Mouse (Mus musculus) midbrain, postnatal 0 days (tissue): Measurements from ENCODE around the gene Snai3. TPM values are rescaled to one million over a fixed set of nuclear protein-coding genes. Genes with fewer than 3 reads are reported as not detected.

Source experiments
- ATAC-seq: fragments of 200-750 bp; cut with Nextera tagmentation; 2 replicates; pipeline ENCODE4 v1.8.0; 2017; ENCODE audit warnings: moderate number of reproducible peaks, mild to moderate bottlenecking, moderate TSS enrichment, moderate library complexity; ENCODE audit not compliant: low FRiP score
- DNase-seq: peaks from one replicate; pipeline ENCODE4 v3.0.0-alpha.2; 2015; ENCODE audit warnings: low spot score
- H3K27ac ChIP-seq: fragments of 300-500 bp; sonication (generic); 2 replicates; pipeline ENCODE4 v1.5.1; 2014; ENCODE audit warnings: low read depth, mild to moderate bottlenecking, low read length, mixed read lengths
- H3K27me3 ChIP-seq: fragments of 300-500 bp; sonication (generic); 2 replicates; pipeline ENCODE4 v1.6.1; 2014; ENCODE audit warnings: low read length, control low read depth, mixed read lengths; ENCODE audit not compliant: insufficient read depth
- H3K36me3 ChIP-seq: fragments of 300-500 bp; sonication (generic); 2 replicates; pipeline ENCODE4 v1.6.1; 2014; ENCODE audit warnings: low read length, control low read depth, mixed read lengths; ENCODE audit not compliant: insufficient read depth
- H3K4me1 ChIP-seq: fragments of 300-500 bp; sonication (generic); 2 replicates; pipeline ENCODE4 v1.6.1; 2014; ENCODE audit warnings: mild to moderate bottlenecking, control low read depth, antibody characterized with exemption, low read length, mixed read lengths; ENCODE audit not compliant: insufficient read depth
- H3K4me2 ChIP-seq: fragments of 300-500 bp; sonication (generic); 2 replicates; pipeline ENCODE4 v1.6.1; 2014; ENCODE audit warnings: low read depth, mild to moderate bottlenecking, low read length, mixed read lengths; ENCODE audit not compliant: poor library complexity, severe bottlenecking
- H3K4me3 ChIP-seq: fragments of 300-500 bp; sonication (generic); 2 replicates; pipeline ENCODE4 v1.5.1; 2014; ENCODE audit warnings: low read depth, mild to moderate bottlenecking, low read length, moderate library complexity
- H3K9ac ChIP-seq: fragments of 300-500 bp; sonication (generic); replicated peaks from 2 replicates; pipeline ENCODE4 v1.6.1; 2014; ENCODE audit warnings: mild to moderate bottlenecking, low read length, moderate library complexity, mixed read lengths; ENCODE audit not compliant: poor library complexity, severe bottlenecking
- H3K9me3 ChIP-seq: fragments of 300-500 bp; sonication (generic); 2 replicates; pipeline ENCODE4 v1.6.1; 2016; ENCODE audit warnings: low read length, control low read depth
- CTCF ChIP-seq: IDR thresholded peaks from 2 replicates; pipeline ENCODE4 v1.5.1; 2016; ENCODE audit warnings: antibody characterized with exemption, mild to moderate bottlenecking
- WGBS: fragments of 180-500 bp; shearing (Covaris S2); extraction: QIAGEN DNeasy Blood & Tissue Kit; methylation state at CpG from one replicate; pipeline ENCODE4 v1.1.7; 2014; 5-methylcytosine and 5-hydroxymethylcytosine counted together
- polyA plus RNA-seq: library from polyadenylated mRNA; unstranded; fragments of >200 nt; fragmentation: Nextera tagmentation; extraction: Ambion mirVana; gene quantifications from 2 replicates; pipeline ENCODE4 v1.2.1, GENCODE M21; 2015
- total RNA-seq: library from RNA; depleted of rRNA; stranded (reverse); fragments of >200 nt; gene quantifications from 2 replicates; pipeline ENCODE4 v1.2.3, GENCODE M21; 2014; rRNA removed

The Snai3 gene
- total RNA-seq: not detected in 2 replicates
- not detected in 2 replicates for polyA plus RNA-seq

GRCm38 (mm10) chr8:122460524-122461472, at the start of gene Snai3:
Gene Snai3, minus strand, starts transcription at chr8:122460733.
- no peak for TF ChIP-seq CTCF
- peak within 1 kb of the TSS; percentile 87 for H3K4me2 ChIP-seq
- peaks cover 38% of the 10 kb centered on the region for H3K27me3 ChIP-seq
- peaks cover 7% of the 10 kb centered on the region for H3K36me3 ChIP-seq
- 4% methylated on average over 56 of the region's 56 CpGs for WGBS
- peak; percentile 45; the same call in 1 of the 2 replicates for ATAC-seq
- peak within 1 kb of the TSS; percentile 40 for H3K4me3 ChIP-seq
- H3K9me3 ChIP-seq: no peaks in the 10 kb centered on the region
- H3K27ac ChIP-seq: no peak within 1 kb of the TSS
- peak within 1 kb of the TSS; percentile 39; the same call in 1 of the 2 replicates for H3K9ac ChIP-seq
- peaks cover 6% of the 10 kb centered on the region; the same call in 1 of the 2 replicates for H3K4me1 ChIP-seq
- DNase-seq: peak; percentile 6

- ATAC-seq (no peak), DNase-seq (peak; percentile 86)
- Histone ChIP-seq H3K27me3 (no peaks in the 10 kb centered on the region), H3K4me2 (no peak overlapping the region), H3K27ac (no peak overlapping the region), H3K9ac (no peak overlapping the region), H3K4me3 (no peak overlapping the region), H3K9me3 (no peaks in the 10 kb centered on the region), H3K36me3 (no peaks in the 10 kb centered on the region), H3K4me1 (no peaks in the 10 kb centered on the region)
- peak; percentile 91 for TF ChIP-seq CTCF
- 35% methylated on average over 10 of the region's 10 CpGs for WGBS
These were observed 40.3 kb upstream of the Snai3 start for GRCm38 (mm10) chr8:122500856-122501255.

- Histone ChIP-seq H3K36me3 (no peaks in the 10 kb centered on the region), H3K27ac (no peak overlapping the region), H3K4me1 (no peaks in the 10 kb centered on the region), H3K9me3 (no peaks in the 10 kb centered on the region), H3K4me2 (no peak overlapping the region), H3K4me3 (no peak overlapping the region), H3K9ac (no peak overlapping the region), H3K27me3 (no peaks in the 10 kb centered on the region)
- 70% methylated on average over 17 of the region's 17 CpGs for whole genome bisulfite sequencing
- DNase-seq (no peak), ATAC-seq (no peak)
- peak; percentile 34; the same call in 1 of the 2 replicates for TF ChIP-seq CTCF
These were observed 37.4 kb upstream of the Snai3 start for GRCm38 (mm10) chr8:122497912-122498311.

- no peaks in the 10 kb centered on the region for H3K4me1 ChIP-seq
- ATAC-seq (no peak), DNase-seq (no peak)
- TF ChIP-seq CTCF: no peak
- no peak overlapping the region for H3K4me3 ChIP-seq
- 86% methylated on average over 12 of the region's 12 CpGs for WGBS
- H3K9ac ChIP-seq: no peak overlapping the region
- H3K27ac ChIP-seq: no peak overlapping the region
- H3K27me3 ChIP-seq: no peaks in the 10 kb centered on the region
- H3K4me2 ChIP-seq: no peak overlapping the region
- H3K36me3 ChIP-seq: no peaks in the 10 kb centered on the region
- no peaks in the 10 kb centered on the region for H3K9me3 ChIP-seq
These were observed 36.6 kb upstream of the Snai3 start for GRCm38 (mm10) chr8:122497016-122497734.

- Histone ChIP-seq H3K9ac (no peak overlapping the region), H3K4me3 (no peak overlapping the region), H3K27me3 (no peaks in the 10 kb centered on the region), H3K4me1 (no peaks in the 10 kb centered on the region), H3K36me3 (peaks cover 11% of the 10 kb centered on the region), H3K27ac (no peak overlapping the region), H3K4me2 (no peak overlapping the region), H3K9me3 (no peaks in the 10 kb centered on the region)
- ATAC-seq (no peak), DNase-seq (peak; percentile 55)
- no peak for TF ChIP-seq CTCF
- WGBS: 91% methylated on average over 9 of the region's 9 CpGs
These were observed 27.9 kb upstream of the Snai3 start for GRCm38 (mm10) chr8:122488387-122488786.
